In genomic region chr5:149496401-149497066, GRCm38 (mm10) we compare ENCODE assay signal across 20 mouse cellular contexts. TPM values are rescaled to one million over a fixed set of nuclear protein-coding genes. Genes with fewer than 3 reads are reported as not detected.
DNase-seq lines count a peak whose midpoint lies in the region; ATAC-seq and TF ChIP-seq lines count a peak whose summit lies in the region.
"Had no signal": no experiment of that assay in that cellular context is flagged by ENCODE, and none has a peak within 500 bp of the region (broad histone marks: within the 10 kb centered on the region; RNA-seq: fewer than 3 reads in every experiment).

No protein-coding gene starts in this region.

- peak; percentile 68 to 77 for DNase-seq in cerebellum, postnatal 10 days
- DNase-seq in cerebellum, adult 11-12 months = no peak
- peak; percentile 51 for DNase-seq in forebrain, postnatal 0 days
- no peak for DNase-seq in midbrain, embryonic 11.5 days (ENCODE audit: low spot score, missing footprints)
- DNase-seq in urinary bladder, adult 18-20 months (ENCODE audit: low spot score in 2 of 2) = no peak
- DNase-seq in heart, postnatal 25 days (ENCODE audit: low spot score) = no peak
- DNase-seq: cerebellum, adult 18-20 months; gastrocnemius, adult 2 months; heart, postnatal 4 days; kidney, adult 18-20 months; kidney, postnatal 36 days; thymus, adult 18-20 months had no signal

- no peaks in the 10 kb centered on the region for H3K27me3 ChIP-seq in forebrain, postnatal 0 days (ENCODE audit: insufficient read depth, low read length)
- no peaks in the 10 kb centered on the region; the same call in 1 of the 2 replicates for H3K27me3 ChIP-seq in midbrain, embryonic 11.5 days (ENCODE audit: control insufficient read depth, insufficient read depth, low read length)
- no peaks in the 10 kb centered on the region for H3K27me3 ChIP-seq in neural tube, embryonic 13.5 days
- no peaks in the 10 kb centered on the region for H3K27me3 ChIP-seq in kidney, embryonic 14.5 days (ENCODE audit: control insufficient read depth, insufficient read depth, low read length)
- H3K27me3 ChIP-seq: CH12.LX had no signal

- 22% methylated on average over 12 of the region's 12 CpGs for WGBS in forebrain, postnatal 0 days
- WGBS in midbrain, embryonic 11.5 days = 49% methylated on average over 12 of the region's 12 CpGs
- 17% methylated on average over 12 of the region's 12 CpGs for WGBS in neural tube, embryonic 13.5 days
- 59% methylated on average over 12 of the region's 12 CpGs for WGBS in kidney, embryonic 14.5 days

- no peaks in the 10 kb centered on the region for H3K9me3 ChIP-seq in forebrain, postnatal 0 days (ENCODE audit: low read length)
- H3K9me3 ChIP-seq in midbrain, embryonic 11.5 days (ENCODE audit: control insufficient read depth, low read length) = no peaks in the 10 kb centered on the region
- no peaks in the 10 kb centered on the region for H3K9me3 ChIP-seq in neural tube, embryonic 13.5 days
- H3K9me3 ChIP-seq in kidney, embryonic 14.5 days (ENCODE audit: control insufficient read depth, low read length) = no peaks in the 10 kb centered on the region
- H3K9me3 ChIP-seq: embryonic facial prominence, embryonic 10.5 days had no signal

- H3K4me3 ChIP-seq in forebrain, postnatal 0 days (ENCODE audit: low read depth, low read length) = no peak overlapping the region
- no peak overlapping the region for H3K4me3 ChIP-seq in midbrain, embryonic 11.5 days (ENCODE audit: low read depth, low read length)
- no peak overlapping the region for H3K4me3 ChIP-seq in neural tube, embryonic 13.5 days
- H3K4me3 ChIP-seq in kidney, embryonic 14.5 days (ENCODE audit: low read length) = no peak overlapping the region
- H3K4me3 ChIP-seq: embryonic facial prominence, embryonic 10.5 days; gastrocnemius, adult 2 months had no signal

- peak; percentile 80 for ATAC-seq in forebrain, postnatal 0 days
- ATAC-seq in midbrain, embryonic 11.5 days (ENCODE audit: low FRiP score) = peak; percentile 74; the same call in 1 of the 2 replicates
- ATAC-seq in neural tube, embryonic 13.5 days (ENCODE audit: low read depth) = peak; percentile 86
- no peak for ATAC-seq in kidney, embryonic 14.5 days (ENCODE audit: low FRiP score, low TSS enrichment)

- H3K4me2 ChIP-seq in forebrain, postnatal 0 days (ENCODE audit: low read depth) = no peak overlapping the region
- no peak overlapping the region for H3K4me2 ChIP-seq in midbrain, embryonic 11.5 days
- no peak overlapping the region for H3K4me2 ChIP-seq in neural tube, embryonic 13.5 days
- H3K4me2 ChIP-seq in kidney, embryonic 14.5 days (replicated peaks; ENCODE audit: low read depth, low read length) = no peak overlapping the region
- H3K4me2 ChIP-seq: liver, embryonic 11.5 days had no signal

- H3K27ac ChIP-seq in forebrain, postnatal 0 days (ENCODE audit: low read depth, low read length) = peak overlapping the region; percentile 80
- H3K27ac ChIP-seq in midbrain, embryonic 11.5 days (ENCODE audit: low read depth, low read length) = peak overlapping the region; percentile 55
- peak overlapping the region; percentile 98 for H3K27ac ChIP-seq in neural tube, embryonic 13.5 days (replicated peaks)
- no peak overlapping the region for H3K27ac ChIP-seq in kidney, embryonic 14.5 days (ENCODE audit: low read depth, low read length)
- H3K27ac ChIP-seq: embryonic facial prominence, embryonic 10.5 days; gastrocnemius, adult 2 months had no signal

- no peak for TF ChIP-seq CTCF in forebrain, postnatal 0 days (IDR thresholded peaks at IDR 0.05; ENCODE audit: low read depth)

- no peak overlapping the region for H3K9ac ChIP-seq in forebrain, postnatal 0 days
- no peak overlapping the region for H3K9ac ChIP-seq in midbrain, embryonic 11.5 days (ENCODE audit: low read length)
- peak overlapping the region; percentile 38 for H3K9ac ChIP-seq in neural tube, embryonic 13.5 days
- no peak overlapping the region for H3K9ac ChIP-seq in kidney, embryonic 14.5 days (ENCODE audit: low read depth, low read length)

- intact Hi-C loops in heart, postnatal 25 days (cut with DNase I) = no loop called here

- no peaks in the 10 kb centered on the region for H3K36me3 ChIP-seq in forebrain, postnatal 0 days (ENCODE audit: insufficient read depth)
- no peaks in the 10 kb centered on the region for H3K36me3 ChIP-seq in midbrain, embryonic 11.5 days (ENCODE audit: control insufficient read depth, insufficient read depth, low read length)
- no peaks in the 10 kb centered on the region for H3K36me3 ChIP-seq in neural tube, embryonic 13.5 days
- H3K36me3 ChIP-seq in kidney, embryonic 14.5 days (ENCODE audit: control insufficient read depth, insufficient read depth, low read length) = no peaks in the 10 kb centered on the region
- H3K36me3 ChIP-seq: embryonic facial prominence, embryonic 10.5 days had no signal

- peaks cover 21% of the 10 kb centered on the region for H3K4me1 ChIP-seq in forebrain, postnatal 0 days (ENCODE audit: insufficient read depth)
- peaks cover 16% of the 10 kb centered on the region for H3K4me1 ChIP-seq in midbrain, embryonic 11.5 days (ENCODE audit: control insufficient read depth, insufficient read depth, low read length)
- peaks cover 46% of the 10 kb centered on the region for H3K4me1 ChIP-seq in neural tube, embryonic 13.5 days (replicated peaks)
- H3K4me1 ChIP-seq in kidney, embryonic 14.5 days (ENCODE audit: control insufficient read depth, insufficient read depth, low read length) = no peaks in the 10 kb centered on the region

RNA-seq across cellular contexts. Expression of gene Wdr95, which starts 31.9 kb away (rescaled TPM):
- total RNA-seq in forebrain, postnatal 0 days (2014; rRNA removed) = 0.15 and 0.38 TPM in 2 replicates
- 0.45 and 0.84 TPM in 2 replicates for polyA plus RNA-seq in forebrain, postnatal 0 days (2015; fragmentation: Nextera tagmentation; extraction: Ambion mirVana)
- 0.08 and 0.33 TPM in 2 replicates for polyA plus RNA-seq in midbrain, embryonic 11.5 days (2014; fragmentation: Nextera tagmentation; extraction: Ambion mirVana)
- polyA plus RNA-seq in neural tube, embryonic 13.5 days (2015; fragmentation: Nextera tagmentation; extraction: Ambion mirVana) = 0.60 and 0.96 TPM in 2 replicates
- polyA plus RNA-seq in kidney, embryonic 14.5 days (2014; fragmentation: Nextera tagmentation; extraction: Ambion mirVana) = not detected in 2 replicates
- not detected for total RNA-seq in heart, postnatal 25 days (2021)
- total RNA-seq: CH12.LX; heart, adult 8-10 months; megakaryocyte-erythroid progenitor cell, adult 5-6 weeks had no signal
- polyA plus RNA-seq: embryonic facial prominence, embryonic 10.5 days; liver, embryonic 11.5 days had no signal

RNA-seq across cellular contexts. Expression of gene Tex26, which starts 57.1 kb away (rescaled TPM):
- 0.14 and 2.8 TPM in 2 replicates for total RNA-seq in forebrain, postnatal 0 days (2014; rRNA removed)
- 1.5 and 1.8 TPM in 2 replicates for polyA plus RNA-seq in forebrain, postnatal 0 days (2015; fragmentation: Nextera tagmentation; extraction: Ambion mirVana)
- 1.2 and 1.5 TPM in 2 replicates for polyA plus RNA-seq in midbrain, embryonic 11.5 days (2014; fragmentation: Nextera tagmentation; extraction: Ambion mirVana)
- polyA plus RNA-seq in neural tube, embryonic 13.5 days (2015; fragmentation: Nextera tagmentation; extraction: Ambion mirVana) = 0.54 and 1.3 TPM in 2 replicates
- polyA plus RNA-seq in kidney, embryonic 14.5 days (2014; fragmentation: Nextera tagmentation; extraction: Ambion mirVana) = 0.19 and 0.26 TPM in 2 replicates
- not detected for total RNA-seq in heart, postnatal 25 days (2021)
- total RNA-seq: CH12.LX; gastrocnemius, adult 2 months; heart, adult 8-10 months; left cerebral cortex, postnatal 25 days; megakaryocyte-erythroid progenitor cell, adult 5-6 weeks had no signal

Comparison
In these comparisons a context has a peak if more than half of its experiments do, and no peak if none do; other contexts are left out.
1. DNase-seq: peak in cerebellum, postnatal 10 days (2 of 2) and forebrain, postnatal 0 days (single experiment); none in cerebellum, adult 11-12 months (single experiment), midbrain, embryonic 11.5 days (single experiment), urinary bladder, adult 18-20 months (0 of 2) and heart, postnatal 25 days (single experiment).